Mouse (Mus musculus) bone marrow macrophage, adult 2 months (primary cell): ENCODE measurements around the gene Txnrd3.

Source experiments
- CTCF ChIP-seq: IDR thresholded peaks from 2 replicates; pipeline ENCODE4 v1.5.1; 2012; ENCODE audit warnings: low read depth, mild to moderate bottlenecking, low read length, moderate library complexity
- POLR2A ChIP-seq: IDR thresholded peaks from 2 replicates; pipeline ENCODE4 v1.6.1; 2012; ENCODE audit warnings: mild to moderate bottlenecking, low read depth, low read length, borderline replicate concordance

- TF ChIP-seq CTCF (no peak), POLR2A (no peak)
These were observed 16.7 kb downstream of the Txnrd3 start for GRCm38 (mm10) chr6:89660490-89660889.
